Mouse (Mus musculus) liver, embryonic 13.5 days (tissue): ENCODE measurements around the gene Kcnn1. TPM values are rescaled to one million over a fixed set of nuclear protein-coding genes. Genes with fewer than 3 reads are reported as not detected.
A peak's percentile ranks its signal among the peaks of the same experiment; 100 is the strongest.

Experiments
- ATAC-seq: fragments of 200-750 bp; cut with Nextera tagmentation; 2 replicates; pipeline ENCODE4 v1.8.0; 2017; ENCODE audit warnings: low read depth, mild to moderate bottlenecking, moderate number of reproducible peaks, moderate library complexity
- DNase-seq: peaks from one replicate; pipeline ENCODE4 v3.0.0; 2022
- H3K27ac ChIP-seq: fragments of 300-500 bp; sonication (generic); 2 replicates; pipeline ENCODE4 v1.5.1; 2015; ENCODE audit warnings: moderate library complexity, mild to moderate bottlenecking, inconsistent platforms
- H3K27me3 ChIP-seq: fragments of 300-500 bp; sonication (generic); 2 replicates; pipeline ENCODE4 v1.6.1; 2015; ENCODE audit warnings: mild to moderate bottlenecking, inconsistent platforms
- H3K36me3 ChIP-seq: fragments of 300-500 bp; sonication (generic); 2 replicates; pipeline ENCODE4 v1.6.1; 2015; ENCODE audit warnings: mild to moderate bottlenecking, inconsistent platforms
- H3K4me1 ChIP-seq: fragments of 300-500 bp; sonication (generic); replicated peaks from 2 replicates; pipeline ENCODE4 v1.6.1; 2015; ENCODE audit warnings: inconsistent platforms
- H3K4me2 ChIP-seq: fragments of 300-500 bp; sonication (generic); 2 replicates; pipeline ENCODE4 v1.6.1; 2015; ENCODE audit warnings: inconsistent platforms, mild to moderate bottlenecking, moderate library complexity
- H3K4me3 ChIP-seq: fragments of 300-500 bp; sonication (generic); replicated peaks from 2 replicates; pipeline ENCODE4 v1.5.1; 2015; ENCODE audit warnings: mild to moderate bottlenecking, inconsistent platforms
- H3K9ac ChIP-seq: fragments of 300-500 bp; sonication (generic); 2 replicates; pipeline ENCODE4 v1.6.1; 2015; ENCODE audit warnings: mild to moderate bottlenecking, inconsistent platforms
- H3K9me3 ChIP-seq: fragments of 300-500 bp; sonication (generic); replicated peaks from 2 replicates; pipeline ENCODE4 v1.6.1; 2016; ENCODE audit warnings: inconsistent platforms
- WGBS: fragments of 180-500 bp; shearing (Covaris S2); methylation state at CpG from one replicate; pipeline ENCODE4 v1.1.7; 2015; ENCODE audit not compliant: insufficient replicate concordance; 5-methylcytosine and 5-hydroxymethylcytosine counted together
- polyA plus RNA-seq: library from polyadenylated mRNA; unstranded; fragments of >200 nt; fragmentation: Nextera tagmentation; extraction: Ambion mirVana; gene quantifications from 2 replicates; pipeline ENCODE4 v1.2.1, GENCODE M21; 2015

Kcnn1 gene
- polyA plus RNA-seq, 1 experiment from 2014 or later, result 0.29 TPM

GRCm38 (mm10) chr8:70850132-70850845 lies 12.8 kb downstream of the Kcnn1 start:
- DNase-seq, result no peak
- Histone ChIP-seq H3K4me2 (no peak overlapping the region), H3K27me3 (peaks cover 62% of the 10 kb centered on the region), H3K9ac (no peak overlapping the region), H3K4me3 (no peak overlapping the region), H3K36me3 (no peaks in the 10 kb centered on the region), H3K4me1 (peaks cover 34% of the 10 kb centered on the region), H3K9me3 (no peaks in the 10 kb centered on the region), H3K27ac (no peak overlapping the region)
- WGBS, result 56% methylated on average over 7 of the region's 7 CpGs
- ATAC-seq, result no peak

GRCm38 (mm10) chr8:70849333-70849990 lies 13.6 kb downstream of the Kcnn1 start:
- Histone ChIP-seq H3K27ac (no peak overlapping the region), H3K27me3 (peaks cover 54% of the 10 kb centered on the region), H3K9ac (no peak overlapping the region), H3K4me2 (no peak overlapping the region), H3K36me3 (no peaks in the 10 kb centered on the region), H3K9me3 (no peaks in the 10 kb centered on the region), H3K4me1 (peaks cover 42% of the 10 kb centered on the region), H3K4me3 (no peak overlapping the region)
- no peak for ATAC-seq
- no peak for DNase-seq
- WGBS, result 74% methylated on average over 3 of the region's 3 CpGs

- Histone ChIP-seq H3K9ac (peak overlapping the region; percentile 24; the same call in 1 of the 2 replicates), H3K4me1 (peaks cover 62% of the 10 kb centered on the region), H3K4me3 (no peak overlapping the region), H3K36me3 (no peaks in the 10 kb centered on the region), H3K9me3 (no peaks in the 10 kb centered on the region), H3K27ac (no peak overlapping the region), H3K4me2 (no peak overlapping the region), H3K27me3 (peaks cover 41% of the 10 kb centered on the region)
- ATAC-seq (no peak), DNase-seq (no peak)
- WGBS, result 47% methylated on average over 15 of the region's 15 CpGs
These were observed 16.5 kb downstream of the Kcnn1 start for GRCm38 (mm10) chr8:70846371-70847154.

- DNase-seq (no peak), ATAC-seq (no peak)
- peak overlapping the region; percentile 99 for H3K27ac ChIP-seq
- no peaks in the 10 kb centered on the region for H3K9me3 ChIP-seq
- no peak overlapping the region for H3K4me2 ChIP-seq
- no peaks in the 10 kb centered on the region for H3K36me3 ChIP-seq
- 43% methylated on average over 5 of the region's 5 CpGs for WGBS
- peaks cover 33% of the 10 kb centered on the region for H3K27me3 ChIP-seq
- no peak overlapping the region for H3K4me3 ChIP-seq
- peak overlapping the region; percentile 42 for H3K9ac ChIP-seq
- peaks cover 63% of the 10 kb centered on the region for H3K4me1 ChIP-seq
These were observed 17.9 kb downstream of the Kcnn1 start for GRCm38 (mm10) chr8:70845108-70845507.

- ATAC-seq (no peak), DNase-seq (peak; percentile 88)
- H3K27ac ChIP-seq, result peak overlapping the region; percentile 99
- H3K27me3 ChIP-seq, result peaks cover 28% of the 10 kb centered on the region
- H3K4me2 ChIP-seq, result peak overlapping the region; percentile 85
- peaks cover 65% of the 10 kb centered on the region for H3K4me1 ChIP-seq
- peak overlapping the region; percentile 89 for H3K9ac ChIP-seq
- H3K36me3 ChIP-seq, result no peaks in the 10 kb centered on the region
- H3K9me3 ChIP-seq, result no peaks in the 10 kb centered on the region
- H3K4me3 ChIP-seq, result 0 out of 2 replicates have a peak overlapping the region, but pooled peaks have one; percentile 66
- 3% methylated on average over 6 of the region's 6 CpGs for WGBS
These were observed 18.5 kb downstream of the Kcnn1 start for GRCm38 (mm10) chr8:70844523-70844922.

GRCm38 (mm10) chr8:70843941-70844340 lies 19.1 kb downstream of the Kcnn1 start:
- no peak for DNase-seq
- Histone ChIP-seq H3K27ac (peak overlapping the region; percentile 99), H3K4me2 (peak overlapping the region; percentile 85), H3K27me3 (peaks cover 23% of the 10 kb centered on the region), H3K4me1 (peaks cover 65% of the 10 kb centered on the region), H3K4me3 (peak overlapping the region; percentile 66), H3K9ac (peak overlapping the region; percentile 89), H3K36me3 (no peaks in the 10 kb centered on the region), H3K9me3 (no peaks in the 10 kb centered on the region)
- WGBS, result 63% methylated on average over 8 of the region's 8 CpGs
- ATAC-seq, result no peak

GRCm38 (mm10) chr8:70843214-70843773 lies 19.8 kb downstream of the Kcnn1 start:
- Histone ChIP-seq H3K4me2 (peak overlapping the region; percentile 85), H3K27me3 (peaks cover 17% of the 10 kb centered on the region), H3K9ac (peak overlapping the region; percentile 89), H3K9me3 (no peaks in the 10 kb centered on the region), H3K36me3 (no peaks in the 10 kb centered on the region), H3K27ac (peak overlapping the region; percentile 99), H3K4me1 (peaks cover 72% of the 10 kb centered on the region), H3K4me3 (peak overlapping the region; percentile 66)
- DNase-seq (peak; percentile 84), ATAC-seq (peak; percentile 63)
- 17% methylated on average over 5 of the region's 5 CpGs for WGBS

- H3K36me3 ChIP-seq, result no peaks in the 10 kb centered on the region
- DNase-seq, result no peak
- H3K27ac ChIP-seq, result peak overlapping the region; percentile 99
- H3K9me3 ChIP-seq, result no peaks in the 10 kb centered on the region
- H3K4me3 ChIP-seq, result peak overlapping the region; percentile 66
- no peak for ATAC-seq
- H3K9ac ChIP-seq, result peak overlapping the region; percentile 89
- WGBS, result 73% methylated on average over 25 of the region's 25 CpGs
- H3K4me2 ChIP-seq, result peak overlapping the region; percentile 85
- H3K27me3 ChIP-seq, result peaks cover 10% of the 10 kb centered on the region
- H3K4me1 ChIP-seq, result peaks cover 80% of the 10 kb centered on the region
These were observed 20.6 kb downstream of the Kcnn1 start for GRCm38 (mm10) chr8:70842484-70842883.

GRCm38 (mm10) chr8:70841147-70842072 lies 21.6 kb downstream of the Kcnn1 start:
- H3K27me3 ChIP-seq, result peaks cover 4% of the 10 kb centered on the region; the same call in 1 of the 2 replicates
- peak overlapping the region; percentile 89 for H3K9ac ChIP-seq
- H3K9me3 ChIP-seq, result no peaks in the 10 kb centered on the region
- WGBS, result 13% methylated on average over 22 of the region's 22 CpGs
- H3K4me2 ChIP-seq, result peak overlapping the region; percentile 85
- H3K4me1 ChIP-seq, result peaks cover 84% of the 10 kb centered on the region
- ATAC-seq (peak; percentile 48), DNase-seq (peak; percentile 84)
- H3K27ac ChIP-seq, result peak overlapping the region; percentile 99
- peaks cover 10% of the 10 kb centered on the region for H3K36me3 ChIP-seq
- H3K4me3 ChIP-seq, result peak overlapping the region; percentile 66

- DNase-seq (no peak), ATAC-seq (no peak)
- H3K27me3 ChIP-seq, result no peaks in the 10 kb centered on the region
- peaks cover 85% of the 10 kb centered on the region for H3K4me1 ChIP-seq
- WGBS, result 38% methylated on average over 10 of the region's 10 CpGs
- H3K4me2 ChIP-seq, result peak overlapping the region; percentile 85
- H3K36me3 ChIP-seq, result peaks cover 18% of the 10 kb centered on the region
- peak overlapping the region; percentile 89 for H3K9ac ChIP-seq
- peak overlapping the region; percentile 66 for H3K4me3 ChIP-seq
- H3K9me3 ChIP-seq, result no peaks in the 10 kb centered on the region
- H3K27ac ChIP-seq, result peak overlapping the region; percentile 99
These were observed 22.5 kb downstream of the Kcnn1 start for GRCm38 (mm10) chr8:70840590-70840989.
